10 mouse cellular contexts compared by ENCODE assay signal in the genomic region with DNA sequence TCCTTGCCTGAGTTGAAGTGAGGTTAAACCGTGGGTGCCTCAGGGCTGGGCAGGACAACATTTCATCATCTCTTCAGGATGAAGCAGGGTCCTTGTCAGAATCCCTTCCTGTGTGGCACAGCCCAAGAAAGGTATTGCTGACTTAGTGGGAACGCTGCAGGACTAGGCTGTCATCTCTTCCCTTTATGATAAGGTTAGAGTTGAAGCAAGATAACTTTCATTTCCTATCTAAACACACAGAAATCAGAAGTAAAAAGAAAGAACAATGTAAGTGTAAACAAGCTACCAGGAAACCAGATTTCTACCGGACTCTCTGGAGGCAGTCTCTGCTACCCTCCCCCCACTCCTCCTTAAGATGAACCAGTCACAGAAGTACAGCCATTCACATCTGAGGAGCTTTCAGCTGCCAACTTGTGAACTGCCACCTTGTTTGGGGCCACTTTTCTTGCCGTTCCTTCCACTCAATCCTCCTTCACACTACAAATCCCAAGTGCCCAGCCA. TPM values are rescaled to one million over a fixed set of nuclear protein-coding genes. Genes with fewer than 3 reads are reported as not detected.
DNase-seq lines count a peak whose midpoint lies in the region; ATAC-seq lines count a peak whose summit lies in the region.
"Had no signal": no experiment of that assay in that cellular context is flagged by ENCODE, and none has a peak within 500 bp of the region (broad histone marks: within the 10 kb centered on the region; RNA-seq: fewer than 3 reads in every experiment).

No protein-coding gene starts in this region.

- DNase-seq in thymus, postnatal 14 days, result peak; percentile 67
- no peak for DNase-seq in forebrain, embryonic 10.5 days (ENCODE audit: extremely low spot score, low spot score)
- DNase-seq in hindbrain, embryonic 14.5 days (ENCODE audit: low spot score), result no peak
- no peak for DNase-seq in hindbrain, embryonic 10.5 days (ENCODE audit: low spot score)
- DNase-seq: layer of hippocampus, postnatal 36 days had no signal

- H3K4me3 ChIP-seq in kidney, embryonic 15.5 days (replicated peaks), result no peak overlapping the region
- H3K4me3 ChIP-seq in kidney, embryonic 14.5 days (ENCODE audit: low read length), result no peak overlapping the region
- H3K4me3 ChIP-seq in lung, embryonic 15.5 days, result no peak overlapping the region
- no peak overlapping the region for H3K4me3 ChIP-seq in forebrain, embryonic 10.5 days
- H3K4me3 ChIP-seq in hindbrain, embryonic 14.5 days (replicated peaks; ENCODE audit: low read length), result no peak overlapping the region
- H3K4me3 ChIP-seq in hindbrain, embryonic 10.5 days, result no peak overlapping the region
- H3K4me3 ChIP-seq: hindbrain, embryonic 12.5 days had no signal

- H3K9ac ChIP-seq in kidney, embryonic 15.5 days, result no peak overlapping the region
- H3K9ac ChIP-seq in kidney, embryonic 14.5 days (ENCODE audit: low read depth, low read length), result no peak overlapping the region
- H3K9ac ChIP-seq in lung, embryonic 15.5 days, result no peak overlapping the region
- no peak overlapping the region for H3K9ac ChIP-seq in hindbrain, embryonic 14.5 days
- H3K9ac ChIP-seq: hindbrain, embryonic 12.5 days had no signal

- WGBS in kidney, embryonic 15.5 days, result 34% methylated on average over 4 of the region's 4 CpGs
- 38% methylated on average over 4 of the region's 4 CpGs for WGBS in kidney, embryonic 14.5 days
- 15% methylated on average over 4 of the region's 4 CpGs for WGBS in lung, embryonic 15.5 days
- WGBS in forebrain, embryonic 10.5 days, result 39% methylated on average over 4 of the region's 4 CpGs
- 47% methylated on average over 4 of the region's 4 CpGs for WGBS in hindbrain, embryonic 14.5 days
- WGBS in hindbrain, embryonic 10.5 days, result 41% methylated on average over 4 of the region's 4 CpGs

- H3K27me3 ChIP-seq in kidney, embryonic 15.5 days, result no peaks in the 10 kb centered on the region
- no peaks in the 10 kb centered on the region for H3K27me3 ChIP-seq in kidney, embryonic 14.5 days (ENCODE audit: control insufficient read depth, insufficient read depth, low read length)
- H3K27me3 ChIP-seq in lung, embryonic 15.5 days, result no peaks in the 10 kb centered on the region
- H3K27me3 ChIP-seq in forebrain, embryonic 10.5 days (ENCODE audit: poor library complexity, severe bottlenecking), result peaks cover 35% of the 10 kb centered on the region
- H3K27me3 ChIP-seq in hindbrain, embryonic 14.5 days (ENCODE audit: control insufficient read depth, insufficient read depth, low read length), result peaks cover 27% of the 10 kb centered on the region
- peaks cover 38% of the 10 kb centered on the region for H3K27me3 ChIP-seq in hindbrain, embryonic 10.5 days (ENCODE audit: insufficient read depth, poor library complexity, severe bottlenecking)

- no peak overlapping the region for H3K27ac ChIP-seq in kidney, embryonic 15.5 days
- no peak overlapping the region for H3K27ac ChIP-seq in kidney, embryonic 14.5 days (ENCODE audit: low read depth, low read length)
- H3K27ac ChIP-seq in lung, embryonic 15.5 days, result peak overlapping the region; percentile 63
- no peak overlapping the region for H3K27ac ChIP-seq in forebrain, embryonic 10.5 days
- no peak overlapping the region for H3K27ac ChIP-seq in hindbrain, embryonic 14.5 days
- H3K27ac ChIP-seq in hindbrain, embryonic 10.5 days, result no peak overlapping the region
- H3K27ac ChIP-seq: hindbrain, embryonic 12.5 days had no signal

- no peak for ATAC-seq in kidney, embryonic 15.5 days (replicated peaks; ENCODE audit: low FRiP score)
- no peak for ATAC-seq in kidney, embryonic 14.5 days (ENCODE audit: low FRiP score, low TSS enrichment)
- ATAC-seq in activated CD4-positive, CD25-positive, alpha-beta regulatory T cell, adult 4 months, result peak; percentile 60
- ATAC-seq in lung, embryonic 15.5 days (ENCODE audit: borderline replicate concordance, extremely low read depth, low FRiP score, low TSS enrichment), result no peak; the same call in 1 of the 2 replicates
- ATAC-seq in hindbrain, embryonic 14.5 days (ENCODE audit: low FRiP score), result no peak

- peaks cover 49% of the 10 kb centered on the region for H3K4me1 ChIP-seq in kidney, embryonic 15.5 days
- H3K4me1 ChIP-seq in kidney, embryonic 14.5 days (ENCODE audit: control insufficient read depth, insufficient read depth, low read length), result peaks cover 13% of the 10 kb centered on the region; the same call in 1 of the 2 replicates
- peaks cover 34% of the 10 kb centered on the region for H3K4me1 ChIP-seq in lung, embryonic 15.5 days
- H3K4me1 ChIP-seq in forebrain, embryonic 10.5 days, result peaks cover 21% of the 10 kb centered on the region
- H3K4me1 ChIP-seq in hindbrain, embryonic 14.5 days (replicated peaks; ENCODE audit: control insufficient read depth, insufficient read depth, low read length), result 0 out of 2 replicates have a peak, but pooled peaks cover 10% of the 10 kb centered on the region
- H3K4me1 ChIP-seq in hindbrain, embryonic 10.5 days (replicated peaks), result peaks cover 11% of the 10 kb centered on the region

- H3K36me3 ChIP-seq in kidney, embryonic 15.5 days, result no peaks in the 10 kb centered on the region
- no peaks in the 10 kb centered on the region for H3K36me3 ChIP-seq in kidney, embryonic 14.5 days (ENCODE audit: control insufficient read depth, insufficient read depth, low read length)
- no peaks in the 10 kb centered on the region for H3K36me3 ChIP-seq in lung, embryonic 15.5 days
- H3K36me3 ChIP-seq in forebrain, embryonic 10.5 days (replicated peaks), result no peaks in the 10 kb centered on the region
- H3K36me3 ChIP-seq in hindbrain, embryonic 14.5 days (replicated peaks; ENCODE audit: control insufficient read depth, insufficient read depth), result no peaks in the 10 kb centered on the region
- no peaks in the 10 kb centered on the region for H3K36me3 ChIP-seq in hindbrain, embryonic 10.5 days
- H3K36me3 ChIP-seq: hindbrain, embryonic 12.5 days had no signal

- peak overlapping the region; percentile 74 for H3K4me2 ChIP-seq in kidney, embryonic 15.5 days
- H3K4me2 ChIP-seq in kidney, embryonic 14.5 days (replicated peaks; ENCODE audit: low read depth, low read length), result no peak overlapping the region
- H3K4me2 ChIP-seq in lung, embryonic 15.5 days, result peak overlapping the region; percentile 31; the same call in 1 of the 2 replicates
- no peak overlapping the region for H3K4me2 ChIP-seq in hindbrain, embryonic 14.5 days (replicated peaks)
- H3K4me2 ChIP-seq: hindbrain, embryonic 12.5 days had no signal

- no peaks in the 10 kb centered on the region for H3K9me3 ChIP-seq in kidney, embryonic 15.5 days (replicated peaks)
- H3K9me3 ChIP-seq in kidney, embryonic 14.5 days (ENCODE audit: control insufficient read depth, low read length), result no peaks in the 10 kb centered on the region
- no peaks in the 10 kb centered on the region for H3K9me3 ChIP-seq in lung, embryonic 15.5 days
- no peaks in the 10 kb centered on the region for H3K9me3 ChIP-seq in forebrain, embryonic 10.5 days
- H3K9me3 ChIP-seq in hindbrain, embryonic 14.5 days (ENCODE audit: control insufficient read depth, low read length), result no peaks in the 10 kb centered on the region
- no peaks in the 10 kb centered on the region for H3K9me3 ChIP-seq in hindbrain, embryonic 10.5 days
- H3K9me3 ChIP-seq: hindbrain, embryonic 12.5 days had no signal

RNA-seq across cellular contexts. Expression of a gene that starts 3.3 kb away (rescaled TPM):
- polyA plus RNA-seq in kidney, embryonic 15.5 days (2015; fragmentation: Nextera tagmentation; extraction: Ambion mirVana), result 76.8 and 82.9 TPM in 2 replicates
- polyA plus RNA-seq in kidney, embryonic 14.5 days (2014; fragmentation: Nextera tagmentation; extraction: Ambion mirVana), result 31.8 and 70.1 TPM in 2 replicates
- 100 to 1,000 TPM in 1 of 2 experiments, 10 to 100 TPM in 1; 89.9 to 107 TPM for polyA plus RNA-seq in activated CD4-positive, CD25-positive, alpha-beta regulatory T cell, adult 4 months (2017; shearing (Covaris generic))
- 26.8 and 31.2 TPM in 2 replicates for polyA plus RNA-seq in lung, embryonic 15.5 days (2015; fragmentation: Nextera tagmentation; extraction: Ambion mirVana)
- polyA plus RNA-seq in forebrain, embryonic 10.5 days (2016; fragmentation: Nextera tagmentation; extraction: Ambion mirVana), result 0.25 and 0.42 TPM in 2 replicates
- polyA plus RNA-seq in hindbrain, embryonic 14.5 days (2014; fragmentation: Nextera tagmentation; extraction: Ambion mirVana), result 1.1 and 1.4 TPM in 2 replicates
- 0.35 and 0.50 TPM in 2 replicates for polyA plus RNA-seq in hindbrain, embryonic 10.5 days (2016; fragmentation: Nextera tagmentation; extraction: Ambion mirVana)

Comparison
In these comparisons a context has a peak if more than half of its experiments do, and no peak if none do; other contexts are left out.
1. H3K4me2 ChIP-seq: peak in kidney, embryonic 15.5 days (single experiment) and lung, embryonic 15.5 days (single experiment); none in kidney, embryonic 14.5 days (single experiment) and hindbrain, embryonic 14.5 days (single experiment).
2. RNA of a gene that starts 3.3 kb away (polyA plus RNA-seq): 89.9 to 107 TPM in activated CD4-positive, CD25-positive, alpha-beta regulatory T cell, adult 4 months, 76.8 to 82.9 TPM in kidney, embryonic 15.5 days, 31.8 to 70.1 TPM in kidney, embryonic 14.5 days and 26.8 to 31.2 TPM in lung, embryonic 15.5 days; 1.1 to 1.4 TPM in hindbrain, embryonic 14.5 days, 0.25 to 0.42 TPM in forebrain, embryonic 10.5 days and 0.35 to 0.50 TPM in hindbrain, embryonic 10.5 days; every median in the first group is over 10 times any median in the second.